Mouse (Mus musculus): Measurements from ENCODE around the gene Espl1. TPM values are rescaled to one million over a fixed set of nuclear protein-coding genes. Genes with fewer than 3 reads are reported as not detected.
A peak's percentile ranks its signal among the peaks of the same experiment; 100 is the strongest.
"Not testable (repeated sequence)": the region's sequence is repeated elsewhere in the genome, so short reads cannot be mapped to it uniquely, and the experiment has no call there.

The Espl1 gene
- total RNA-seq, 2 experiments from 2014 or later = 3.2 to 3.6 TPM

GRCm38 (mm10) chr15:102335254-102335653 lies 39.2 kb downstream of the Espl1 start:
- no peak for DNase-seq

- not testable (repeated sequence) for DNase-seq
These were observed 39.9 kb downstream of the Espl1 start for GRCm38 (mm10) chr15:102335925-102336324.

GRCm38 (mm10) chr15:102336946-102337345 lies 40.9 kb downstream of the Espl1 start:
- no peak for DNase-seq

GRCm38 (mm10) chr15:102339612-102340011 lies 43.5 kb downstream of the Espl1 start:
- DNase-seq = no peak

- DNase-seq = peak; percentile 54 to 67
These were observed 45.5 kb downstream of the Espl1 start for GRCm38 (mm10) chr15:102341580-102341979.

- no peak for DNase-seq
These were observed 48.4 kb downstream of the Espl1 start for GRCm38 (mm10) chr15:102344490-102344889.

GRCm38 (mm10) chr15:102346444-102346843 lies 50.4 kb downstream of the Espl1 start:
- no peak for DNase-seq

GRCm38 (mm10) chr15:102350138-102350941 lies 54.3 kb downstream of the Espl1 start, which contains the start of gene Aaas:
Gene Aaas (minus strand): TSS chr15:102350771.
- peak; percentile 96 for DNase-seq

- no peak for DNase-seq
These were observed 54.9 kb downstream of the Espl1 start for GRCm38 (mm10) chr15:102350942-102351291.

GRCm38 (mm10) chr15:102352177-102352576 lies 56.1 kb downstream of the Espl1 start:
- no peak for DNase-seq

GRCm38 (mm10) chr15:102353986-102354385 lies 57.9 kb downstream of the Espl1 start:
- DNase-seq = no peak

GRCm38 (mm10) chr15:102355134-102355870 lies 59.2 kb downstream of the Espl1 start:
- DNase-seq = peak; percentile 49 to 59

- no peak for DNase-seq
These were observed 59.9 kb downstream of the Espl1 start for GRCm38 (mm10) chr15:102355871-102356441.

- no peak for DNase-seq
These were observed 60.6 kb downstream of the Espl1 start for GRCm38 (mm10) chr15:102356501-102357325.

- no peak for DNase-seq
These were observed 62.1 kb downstream of the Espl1 start for GRCm38 (mm10) chr15:102358126-102358525.

- no peak for DNase-seq
These were observed 62.8 kb downstream of the Espl1 start for GRCm38 (mm10) chr15:102358834-102359233.

GRCm38 (mm10) chr15:102362648-102363047 lies 66.6 kb downstream of the Espl1 start:
- DNase-seq = no peak

GRCm38 (mm10) chr15:102364678-102365077 lies 68.6 kb downstream of the Espl1 start:
- DNase-seq = no peak

GRCm38 (mm10) chr15:102366238-102366637 lies 70.2 kb downstream of the Espl1 start:
- DNase-seq = no peak

GRCm38 (mm10) chr15:102366733-102367344 lies 70.8 kb downstream of the Espl1 start, which contains the start of gene Sp7:
Gene Sp7 (minus strand): TSS chr15:102367182.
- DNase-seq = no peak

- DNase-seq = no peak
These were observed 73.9 kb downstream of the Espl1 start for GRCm38 (mm10) chr15:102369972-102370371.

- DNase-seq = no peak
These were observed 74.7 kb downstream of the Espl1 start for GRCm38 (mm10) chr15:102370727-102371126.

Measured in adrenal gland, postnatal 36 days (tissue).